Mouse (Mus musculus): ENCODE measurements around the gene Serpini2.
"Not testable (repeated sequence)": the region's sequence is repeated elsewhere in the genome, so short reads cannot be mapped to it uniquely, and the experiment has no call there.

Serpini2 gene

GRCm38 (mm10) chr3:75269978-75270377, at the start of gene Serpini2:
Serpini2 (minus strand) TSS chr3:75270078.
- no peak for DNase-seq (ENCODE audit: low read depth, low spot score)

GRCm38 (mm10) chr3:75308861-75309260, 39.0 kb upstream of the Serpini2 start:
- no peak for DNase-seq (ENCODE audit: low read depth, low spot score)

DNA sequence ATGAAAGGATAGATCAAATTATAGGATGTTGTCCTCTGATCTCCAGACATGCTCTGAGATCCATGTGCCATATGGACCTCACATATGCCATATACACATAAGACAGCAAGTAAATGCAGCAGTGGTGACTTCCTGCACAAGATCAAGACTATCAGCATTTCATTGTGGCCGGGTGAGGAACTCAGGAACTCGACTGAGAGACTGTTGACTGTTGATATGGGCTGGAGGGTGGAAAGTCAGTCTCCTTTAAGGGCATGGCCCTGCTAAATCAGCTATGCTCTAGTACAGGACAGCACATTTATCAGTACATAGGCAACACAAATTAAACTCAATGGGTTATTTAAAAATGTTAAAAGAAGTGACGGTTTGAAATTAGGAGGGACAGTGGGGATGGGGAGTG, 38.4 kb upstream of the Serpini2 start:
- no peak for DNase-seq (ENCODE audit: low read depth, low spot score)

- no peak for DNase-seq (ENCODE audit: low read depth, low spot score)
Measured at GRCm38 (mm10) chr3:75305584-75305983, 35.7 kb upstream of the Serpini2 start.

DNA sequence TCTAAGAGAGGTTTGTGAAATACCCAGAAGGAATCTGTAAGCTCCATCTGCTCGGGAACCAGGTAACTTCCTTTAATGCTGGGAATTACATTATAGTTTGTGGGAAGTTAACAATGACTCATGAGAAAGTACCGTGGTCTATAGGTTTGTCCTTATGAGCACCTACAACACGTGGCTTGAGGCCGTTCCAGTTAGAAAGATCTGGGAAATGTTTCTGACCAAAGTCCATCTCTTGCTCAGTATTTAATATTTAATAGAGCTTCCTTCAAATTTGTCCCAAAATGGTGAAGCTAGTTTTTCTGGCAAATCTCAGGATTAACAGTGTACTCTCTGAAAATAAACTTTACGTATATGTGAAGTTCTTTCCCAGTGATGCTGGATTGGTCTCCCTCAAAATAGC, 34.7 kb upstream of the Serpini2 start:
- DNase-seq (ENCODE audit: low read depth, low spot score) = no peak

DNA sequence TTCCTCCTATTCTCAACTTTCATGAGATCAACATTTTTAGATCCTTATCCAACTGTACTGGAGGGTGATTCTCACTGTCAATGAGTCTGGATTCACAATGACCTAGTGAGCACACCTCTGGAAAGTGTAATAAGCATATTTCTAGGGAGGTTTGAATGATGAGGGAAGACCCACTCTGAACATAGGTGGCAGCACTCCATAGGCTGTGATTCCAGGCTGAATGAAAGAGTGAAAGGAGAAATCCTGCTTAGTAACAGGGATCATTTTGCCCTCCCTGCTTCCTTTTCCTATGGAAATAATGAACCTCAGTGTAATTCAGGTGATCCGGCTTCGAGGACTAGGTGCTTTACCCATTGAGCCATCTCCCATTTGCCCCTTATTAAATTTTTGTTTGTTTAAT, 31.2 kb upstream of the Serpini2 start:
- DNase-seq (ENCODE audit: low read depth, low spot score) = no peak

GRCm38 (mm10) chr3:75299464-75299863, 29.6 kb upstream of the Serpini2 start:
- DNase-seq (ENCODE audit: low read depth, low spot score) = not testable (repeated sequence)

GRCm38 (mm10) chr3:75297758-75298111, 27.9 kb upstream of the Serpini2 start:
- no peak for DNase-seq (ENCODE audit: low read depth, low spot score)

DNA sequence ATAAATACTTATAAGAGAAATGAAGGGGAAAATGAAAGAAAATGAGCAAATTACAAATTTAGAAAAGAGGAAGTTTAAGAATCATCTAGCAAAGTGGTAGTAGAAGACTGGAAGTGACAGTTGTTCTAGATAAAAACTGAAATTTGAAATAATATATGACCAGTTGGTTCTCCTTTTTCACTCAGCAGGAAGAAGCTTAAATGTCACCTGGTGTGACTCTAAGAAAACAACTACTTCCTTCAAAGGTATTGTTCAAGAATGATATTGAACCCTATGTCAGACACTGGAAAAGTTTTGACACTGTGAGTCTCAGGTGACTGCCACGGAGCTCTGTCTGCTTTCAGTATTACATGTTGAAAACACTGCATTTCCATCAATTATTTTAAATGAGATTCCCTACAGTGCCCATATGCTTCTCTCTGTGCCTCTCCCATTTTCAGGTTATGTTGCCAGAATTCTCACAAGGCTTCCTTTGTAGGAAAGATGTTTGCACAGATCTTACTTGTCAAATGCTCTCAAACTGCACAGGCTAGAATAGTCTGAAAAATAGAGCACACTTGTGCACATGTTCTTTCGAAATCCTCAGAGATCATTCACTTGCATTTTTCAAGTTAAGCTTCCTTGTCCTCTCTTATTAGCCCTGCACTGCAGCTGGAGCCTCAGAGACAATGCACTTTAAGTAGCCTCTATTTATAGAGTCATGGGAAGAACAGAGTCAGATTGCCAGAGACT, 27.3 kb upstream of the Serpini2 start:
- DNase-seq (ENCODE audit: low read depth, low spot score) = no peak

DNA sequence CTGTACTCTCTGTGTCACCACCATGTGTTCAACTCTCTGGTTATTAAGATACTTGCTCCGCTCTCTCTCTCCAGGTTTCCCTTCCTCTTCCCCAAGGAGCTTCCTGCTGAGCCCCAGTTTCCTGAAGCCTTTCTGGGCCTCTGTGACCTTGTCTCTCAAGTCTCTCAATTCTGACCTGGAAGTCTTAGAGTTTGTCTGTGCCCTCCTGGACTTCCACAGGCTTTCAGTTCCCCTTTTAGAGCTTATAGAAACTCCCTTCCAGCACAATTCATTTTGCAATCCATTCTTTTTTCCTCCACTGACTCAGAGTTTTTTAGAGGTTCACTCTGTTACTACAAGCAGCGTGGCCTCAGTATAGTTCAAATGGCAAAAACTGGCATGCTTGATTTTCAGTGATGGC, 23.4 kb upstream of the Serpini2 start:
- no peak for DNase-seq (ENCODE audit: low read depth, low spot score)

DNA sequence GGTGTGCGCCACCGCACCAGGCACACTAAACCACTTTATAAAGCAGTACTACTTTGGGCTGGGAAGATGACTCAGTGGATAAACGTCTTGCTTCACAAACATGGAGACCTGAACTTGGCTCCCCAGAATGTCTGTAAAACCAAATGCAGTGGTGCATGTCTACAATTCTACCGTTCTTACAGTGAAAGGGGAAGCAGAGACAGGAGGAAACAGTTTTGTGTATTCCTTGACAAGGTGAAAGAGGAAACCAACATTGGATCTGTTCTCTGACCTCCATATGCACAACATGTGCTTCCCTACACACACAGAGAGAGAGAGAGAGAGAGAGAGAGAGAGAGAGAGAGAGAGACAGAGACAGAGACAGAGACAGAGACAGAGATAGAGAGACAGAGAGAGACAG, 7.6 kb upstream of the Serpini2 start:
- DNase-seq (ENCODE audit: low read depth, low spot score) = no peak

DNA sequence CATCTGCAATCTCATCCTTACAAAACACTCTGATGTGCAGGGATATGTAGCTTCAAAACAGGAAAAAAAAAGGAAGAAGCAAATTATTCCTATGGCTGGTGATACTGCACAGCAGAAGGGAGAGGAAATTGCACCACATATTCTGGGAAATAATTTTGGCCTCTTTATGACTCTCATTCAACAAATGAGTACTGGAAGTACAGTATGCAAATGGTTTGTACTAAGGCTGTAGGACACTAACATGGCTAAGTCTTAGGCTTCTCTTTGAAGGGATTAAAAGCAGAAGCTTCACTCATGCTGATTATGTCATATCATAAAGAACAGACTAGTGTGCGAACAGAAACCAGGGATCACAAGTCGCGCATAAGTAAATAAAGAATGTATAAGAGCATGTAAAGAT, 6.6 kb upstream of the Serpini2 start:
- DNase-seq (ENCODE audit: low read depth, low spot score) = no peak

- DNase-seq (ENCODE audit: low read depth, low spot score) = no peak
Measured at GRCm38 (mm10) chr3:75275127-75275526, 5.2 kb upstream of the Serpini2 start.

GRCm38 (mm10) chr3:75259356-75259755, 10.5 kb downstream of the Serpini2 start:
- no peak for DNase-seq (ENCODE audit: low read depth, low spot score)

- no peak for DNase-seq (ENCODE audit: low read depth, low spot score)
Measured at GRCm38 (mm10) chr3:75219694-75220093, 50.2 kb downstream of the Serpini2 start.

DNA sequence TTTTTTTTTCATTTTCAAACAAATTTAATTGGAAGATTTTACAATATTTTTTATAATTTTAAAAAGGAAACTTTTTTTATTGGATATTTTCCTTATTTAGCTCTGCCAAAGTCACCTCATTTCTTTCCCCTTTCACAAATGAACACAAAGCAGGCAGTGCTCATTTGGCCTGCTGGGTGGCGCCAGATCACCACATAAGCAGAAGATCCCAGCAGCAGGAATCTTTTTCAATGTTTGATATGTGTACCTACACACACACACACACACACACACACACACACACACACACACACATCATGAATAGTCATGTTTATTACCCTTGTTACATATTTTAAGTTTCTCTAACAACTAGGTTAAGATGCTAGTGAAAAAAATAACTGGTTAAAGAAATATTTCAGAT, 50.7 kb downstream of the Serpini2 start:
- DNase-seq (ENCODE audit: low read depth, low spot score) = peak; percentile 19

DNA sequence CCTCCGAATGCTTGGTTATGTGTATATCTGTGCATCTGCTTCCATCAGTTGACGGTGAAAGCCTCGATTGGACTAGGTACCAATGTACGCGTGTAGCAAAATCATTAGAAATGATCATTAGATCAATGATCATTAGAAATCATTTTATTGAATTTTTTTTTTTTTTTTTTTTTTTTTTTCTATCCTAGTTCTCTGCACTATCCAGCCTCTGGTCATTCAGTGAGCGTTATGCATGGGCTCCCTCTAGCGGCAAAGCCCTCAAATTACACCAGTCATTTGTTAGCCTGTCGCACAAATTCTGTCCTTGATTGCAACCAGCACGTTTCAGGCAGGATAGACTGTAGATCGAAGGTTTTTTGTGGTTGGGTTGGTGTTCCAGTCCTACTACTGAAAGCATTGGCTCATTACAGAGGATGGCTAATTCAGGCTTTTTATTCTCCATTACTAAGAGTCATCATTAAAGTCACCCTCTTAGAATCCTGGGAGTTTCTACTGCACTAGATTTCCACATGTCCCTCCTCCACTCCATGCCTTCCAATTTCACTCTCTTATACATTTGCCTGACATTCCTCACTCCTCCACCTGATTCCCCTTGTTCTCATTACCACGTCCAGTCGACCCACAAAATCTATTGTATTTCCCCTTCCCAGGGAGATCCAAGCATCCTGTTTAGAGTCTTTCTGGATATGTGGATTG, 66.9 kb downstream of the Serpini2 start:
- peak; percentile 57 for DNase-seq (ENCODE audit: low read depth, low spot score)
